Comparison of ENCODE assay signal across 19 mouse cellular contexts in the genomic region with DNA sequence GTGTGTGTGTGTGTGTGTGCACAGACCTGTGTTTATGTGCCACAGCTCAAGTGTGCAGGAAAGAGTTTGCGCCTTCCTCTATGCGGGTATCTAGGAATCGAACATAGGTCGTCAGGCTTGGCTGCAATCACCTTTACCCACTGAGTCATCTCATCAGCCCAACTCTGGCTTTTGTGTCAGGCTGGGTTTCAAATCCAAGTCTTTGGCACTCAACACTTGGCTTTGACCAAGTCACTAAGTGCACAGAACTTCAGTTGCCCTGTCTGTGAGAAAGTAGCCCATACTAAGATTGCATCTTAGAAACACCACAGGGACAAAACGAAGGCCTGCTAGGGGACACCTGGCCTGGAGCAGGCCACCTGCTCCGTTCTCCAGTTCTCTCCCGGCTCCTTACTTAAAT. TPM values are rescaled to one million over a fixed set of nuclear protein-coding genes. Genes with fewer than 3 reads are reported as not detected.
"Had no signal": no experiment of that assay in that cellular context is flagged by ENCODE, and none has a peak within 500 bp of the region (broad histone marks: within the 10 kb centered on the region; RNA-seq: fewer than 3 reads in every experiment).

No protein-coding gene starts in this region.

- H3K27ac ChIP-seq: kidney, embryonic 15.5 days; left cerebral cortex, adult 2 months; liver, embryonic 14.5 days; lung, embryonic 15.5 days; midbrain, embryonic 10.5 days; midbrain, embryonic 13.5 days; stomach, embryonic 15.5 days had no signal

- DNase-seq: kidney, adult 11 months; kidney, adult 8-10 months; kidney, postnatal 10 days; kidney, postnatal 36 days; layer of hippocampus, postnatal 36 days; lung, postnatal 10 days had no signal

- H3K9me3 ChIP-seq: kidney, embryonic 15.5 days; lung, embryonic 15.5 days; midbrain, embryonic 10.5 days; midbrain, embryonic 13.5 days; stomach, embryonic 15.5 days had no signal

- H3K27me3 ChIP-seq: kidney, embryonic 15.5 days; lung, embryonic 15.5 days; midbrain, embryonic 13.5 days; stomach, embryonic 15.5 days had no signal

- H3K9ac ChIP-seq: kidney, embryonic 15.5 days; liver, embryonic 14.5 days; lung, embryonic 15.5 days; midbrain, embryonic 13.5 days; stomach, embryonic 15.5 days had no signal

- H3K36me3 ChIP-seq: kidney, embryonic 15.5 days; lung, embryonic 15.5 days; midbrain, embryonic 10.5 days; midbrain, embryonic 13.5 days; stomach, embryonic 15.5 days had no signal

- H3K4me1 ChIP-seq: kidney, embryonic 15.5 days; lung, embryonic 15.5 days; midbrain, embryonic 13.5 days; stomach, embryonic 15.5 days had no signal

- H3K4me3 ChIP-seq: kidney, embryonic 15.5 days; left cerebral cortex, adult 2 months; lung, embryonic 15.5 days; midbrain, embryonic 10.5 days; midbrain, embryonic 13.5 days; myocyte; stomach, embryonic 15.5 days had no signal

RNA-seq across cellular contexts. Expression of a gene that starts 12.7 kb away (rescaled TPM):
- total RNA-seq: layer of hippocampus, adult 8-10 months; layer of hippocampus, postnatal 10 days; layer of hippocampus, postnatal 36 days; left cerebral cortex, adult 2 months; left cerebral cortex, postnatal 10 days; left cerebral cortex, postnatal 36 days had no signal
- polyA plus RNA-seq: midbrain, embryonic 13.5 days; neural tube, embryonic 14.5 days had no signal
